Mouse (Mus musculus) ovary, postnatal 10 days (tissue): ENCODE results near the gene Dok3.

Experiments
- DNase-seq: peaks from one replicate; pipeline ENCODE4 v3.0.0; 2022; ENCODE audit warnings: low spot score

Dok3 gene

DNA sequence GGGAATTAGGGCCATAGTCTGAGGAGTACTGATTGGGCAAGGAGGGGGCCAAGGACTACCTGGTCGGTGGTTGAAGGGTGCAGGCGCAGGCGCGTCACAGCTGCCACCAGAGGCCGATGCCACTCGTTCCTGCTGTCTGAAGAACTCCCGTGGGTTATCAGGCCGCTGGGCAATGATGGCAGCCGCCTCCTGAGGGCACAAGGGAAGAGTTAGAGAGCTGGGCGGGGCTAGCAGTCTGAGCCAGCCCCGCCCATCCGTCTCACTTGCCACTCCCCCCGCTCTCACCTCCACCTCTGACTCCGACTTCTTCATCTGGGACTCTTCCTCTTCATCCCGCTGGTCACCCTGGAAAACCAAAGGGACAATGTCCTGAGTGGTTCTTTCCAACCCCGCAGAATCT lies 51.6 kb downstream of the Dok3 start:
- no peak for DNase-seq

DNA sequence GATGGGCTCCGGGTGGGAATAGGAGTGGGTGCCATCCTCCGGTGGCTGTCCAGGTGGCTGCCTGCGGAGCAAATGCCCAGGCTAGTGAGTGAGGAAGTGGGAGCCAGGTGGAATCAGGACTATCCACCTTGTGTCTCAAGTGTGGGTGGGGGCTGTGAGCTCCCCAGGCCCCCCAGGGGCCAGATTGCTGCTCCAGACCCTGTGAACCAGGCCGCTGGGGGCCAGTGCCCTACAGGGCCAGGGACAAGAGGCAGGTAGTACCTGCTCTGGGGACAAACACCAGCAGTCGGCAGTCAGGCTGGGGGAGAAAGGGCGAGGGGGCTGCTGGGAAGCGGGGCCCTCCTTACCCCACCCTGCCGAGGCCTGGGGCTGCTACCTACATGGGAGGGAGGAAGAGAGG lies 52.8 kb downstream of the Dok3 start:
- no peak for DNase-seq

DNA sequence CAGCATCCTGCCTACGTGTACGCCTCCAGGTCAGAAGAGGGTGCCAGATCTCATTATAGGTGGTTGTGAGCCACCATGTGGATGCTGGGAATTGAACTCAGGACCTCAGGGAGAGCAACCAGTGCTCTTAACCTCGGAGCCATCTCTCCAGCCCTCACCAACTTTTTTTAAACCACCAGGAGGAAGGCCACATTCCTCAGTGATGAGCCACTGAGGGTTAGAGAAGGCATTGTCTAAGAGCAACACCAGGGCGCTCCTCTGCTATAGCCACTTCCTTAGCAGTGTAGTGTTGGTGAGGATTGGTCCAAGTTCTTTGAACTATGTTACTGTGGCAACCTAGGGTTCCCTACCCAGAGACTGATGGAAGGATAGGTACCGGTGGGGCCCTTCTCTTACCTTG lies 53.3 kb downstream of the Dok3 start:
- no peak for DNase-seq

DNA sequence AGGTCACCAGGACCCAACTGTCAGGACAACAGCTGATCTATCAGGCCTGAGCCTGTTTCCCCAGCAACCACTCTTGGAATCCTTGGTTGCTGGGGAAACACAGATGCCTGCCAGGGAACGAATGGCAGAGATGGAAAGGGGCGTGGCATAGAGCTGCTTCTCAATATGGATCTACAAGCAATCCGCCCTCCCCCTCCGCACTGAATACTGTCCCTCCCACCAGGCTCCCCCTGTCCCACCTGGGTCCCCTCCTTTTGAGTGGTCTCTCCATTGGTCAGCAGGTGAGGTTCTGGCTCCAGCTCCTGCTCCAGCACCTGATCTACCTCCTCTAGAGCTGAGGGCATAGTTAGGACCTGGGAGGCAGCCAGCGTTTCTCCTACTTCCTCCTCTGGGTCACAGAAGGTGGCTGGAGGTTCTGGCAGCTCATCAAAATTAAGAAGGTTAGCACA lies 54.5 kb downstream of the Dok3 start:
- DNase-seq, result no peak

DNA sequence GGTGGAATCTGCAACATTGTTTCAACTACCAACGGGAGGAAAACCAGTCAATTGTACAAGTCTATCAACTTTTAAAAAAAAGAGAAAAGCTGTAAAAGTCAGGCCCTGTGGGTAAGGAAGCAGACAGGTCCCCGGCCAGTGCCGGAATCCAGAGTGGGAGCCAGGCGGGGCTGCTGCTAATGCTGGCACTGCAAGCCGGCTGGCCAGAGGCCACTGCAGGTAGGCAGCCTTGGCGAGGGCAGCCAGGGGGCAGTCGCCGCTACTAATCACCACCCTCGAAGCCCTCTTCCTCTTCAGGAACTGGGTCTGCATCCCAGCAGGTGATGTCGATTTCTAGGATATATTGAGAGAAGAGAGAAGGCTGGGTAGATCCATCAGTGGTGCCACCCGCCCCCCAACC lies 55.1 kb downstream of the Dok3 start:
- no peak for DNase-seq
